Mouse (Mus musculus): Measurements from ENCODE around the gene Gimap3.

The Gimap3 gene

DNA sequence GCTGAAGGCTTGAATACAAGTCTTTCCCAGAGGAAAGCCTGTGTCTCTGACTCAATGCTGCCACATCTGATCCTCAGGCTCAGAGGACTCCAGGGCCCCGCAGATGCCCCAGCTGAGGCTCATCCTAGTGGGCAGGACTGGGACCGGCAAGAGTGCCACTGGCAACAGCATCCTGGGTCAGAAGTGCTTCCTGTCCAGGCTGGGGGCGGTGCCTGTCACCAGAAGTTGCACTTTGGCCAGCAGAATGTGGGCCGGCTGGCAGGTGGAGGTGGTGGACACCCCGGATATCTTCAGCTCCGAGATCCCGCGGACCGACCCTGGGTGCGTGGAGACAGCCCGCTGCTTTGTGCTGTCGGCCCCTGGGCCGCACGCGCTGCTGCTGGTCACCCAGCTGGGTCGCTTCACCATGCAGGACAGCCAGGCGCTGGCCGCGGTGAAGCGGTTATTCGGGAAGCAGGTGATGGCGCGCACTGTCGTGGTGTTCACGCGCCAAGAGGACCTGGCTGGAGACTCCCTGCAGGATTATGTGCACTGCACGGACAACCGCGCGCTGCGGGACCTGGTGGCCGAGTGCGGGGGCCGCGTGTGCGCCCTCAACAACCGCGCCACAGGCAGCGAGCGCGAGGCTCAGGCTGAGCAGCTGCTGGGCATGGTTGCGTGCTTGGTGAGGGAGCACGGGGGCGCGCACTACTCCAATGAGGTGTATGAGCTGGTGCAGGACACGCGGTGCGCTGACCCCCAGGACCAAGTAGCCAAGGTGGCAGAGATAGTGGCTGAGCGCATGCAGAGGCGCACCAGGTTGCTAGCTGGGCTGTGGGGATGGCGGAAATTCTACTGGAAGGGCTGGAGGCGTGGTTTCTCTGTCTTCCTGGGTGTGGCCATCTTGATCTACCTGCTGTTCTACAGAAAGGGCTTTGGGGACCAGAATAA is 28.0 kb downstream of the Gimap3 start:
- DNase-seq (ENCODE audit: low spot score), result peak; percentile 6

DNA sequence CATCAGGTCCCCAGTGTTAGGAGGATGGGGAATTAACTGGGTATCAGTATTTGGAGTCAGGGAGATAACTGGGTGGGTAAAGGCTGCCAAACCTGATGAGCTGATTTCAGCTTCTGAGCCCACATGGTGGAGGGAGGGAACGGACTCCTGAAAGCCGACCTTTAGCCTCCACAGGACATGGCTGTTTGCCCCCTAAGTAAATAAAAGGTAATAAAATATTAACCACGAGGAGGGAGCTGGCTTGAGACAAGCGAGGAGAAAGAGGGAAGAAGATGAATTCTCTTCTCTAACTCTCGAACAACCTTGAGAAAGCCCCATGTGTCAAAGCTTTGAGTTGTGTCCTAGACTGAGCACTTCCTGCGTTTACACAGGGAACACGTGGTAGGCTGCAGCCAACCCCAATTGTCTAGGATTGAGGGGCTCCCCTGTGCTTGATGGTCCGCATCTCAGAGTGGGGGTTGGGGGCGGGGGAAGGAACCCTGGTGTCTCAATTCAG is 28.9 kb downstream of the Gimap3 start:
- DNase-seq (ENCODE audit: low spot score), result no peak

DNA sequence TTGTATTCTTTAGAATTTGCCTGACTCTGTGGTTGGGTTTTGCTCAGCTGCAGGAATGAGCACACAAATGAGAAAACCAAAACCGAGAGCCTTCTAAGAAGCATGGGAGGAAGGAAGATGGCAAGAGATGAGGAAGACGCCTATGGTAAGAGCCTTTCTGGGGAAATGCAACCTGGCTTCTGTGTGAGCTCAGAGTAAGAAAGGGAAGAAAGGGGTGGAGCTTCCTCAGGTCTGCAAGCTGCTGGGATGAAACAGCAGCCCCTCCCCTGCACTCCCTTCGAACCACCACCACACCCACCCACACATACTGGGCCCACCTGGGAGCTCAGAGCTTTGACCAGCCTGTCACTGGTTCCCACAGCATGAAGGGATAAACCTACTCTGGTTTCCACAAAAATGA is 29.4 kb downstream of the Gimap3 start:
- no peak for DNase-seq (ENCODE audit: low spot score)

DNA sequence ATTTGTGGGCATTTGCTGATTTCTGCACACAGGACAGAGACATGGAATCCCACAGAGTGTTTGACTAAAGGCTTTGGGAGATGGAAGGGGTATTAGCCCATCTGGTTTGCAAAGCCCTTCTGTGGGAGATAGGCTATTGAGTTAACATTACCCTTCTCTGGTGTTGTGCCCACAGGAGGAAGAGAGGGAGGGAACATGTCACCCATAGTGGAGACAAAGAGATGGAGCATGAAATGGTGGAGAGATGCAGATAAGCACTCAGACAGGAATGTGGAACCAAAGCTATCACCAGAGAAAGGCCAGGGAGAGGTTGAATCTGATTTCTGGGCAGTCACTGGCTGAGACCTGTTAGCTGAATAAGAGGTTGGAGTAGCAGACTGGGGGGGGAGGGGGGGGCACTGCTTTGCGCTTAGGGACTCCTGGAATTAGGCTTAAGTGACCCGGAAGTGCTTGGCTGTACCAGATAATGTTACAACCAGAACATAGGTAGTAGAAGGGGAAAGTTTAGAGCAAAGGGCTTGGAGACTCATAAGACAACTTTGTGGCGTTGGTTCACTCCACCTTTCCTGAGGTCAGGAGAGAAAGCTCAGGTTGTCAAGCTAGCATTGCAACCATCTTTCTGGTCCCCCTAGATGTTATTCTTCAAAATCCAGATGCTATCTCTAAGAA is 30.0 kb downstream of the Gimap3 start:
- DNase-seq (ENCODE audit: low spot score), result no peak

DNA sequence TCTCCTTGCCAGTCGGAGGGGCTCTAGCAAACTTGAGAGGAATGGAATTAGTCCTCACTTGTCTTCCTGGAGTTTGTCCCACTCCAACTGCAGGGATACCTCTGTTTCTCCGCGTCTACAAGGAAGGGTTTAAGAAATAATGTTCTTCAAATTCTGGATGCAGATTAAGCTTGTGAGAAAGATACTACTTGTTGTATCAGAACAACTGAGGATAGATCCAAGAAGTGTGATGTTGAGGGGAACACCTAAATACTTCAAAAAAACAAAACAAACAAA is 30.9 kb downstream of the Gimap3 start:
- no peak for DNase-seq (ENCODE audit: low spot score)

DNA sequence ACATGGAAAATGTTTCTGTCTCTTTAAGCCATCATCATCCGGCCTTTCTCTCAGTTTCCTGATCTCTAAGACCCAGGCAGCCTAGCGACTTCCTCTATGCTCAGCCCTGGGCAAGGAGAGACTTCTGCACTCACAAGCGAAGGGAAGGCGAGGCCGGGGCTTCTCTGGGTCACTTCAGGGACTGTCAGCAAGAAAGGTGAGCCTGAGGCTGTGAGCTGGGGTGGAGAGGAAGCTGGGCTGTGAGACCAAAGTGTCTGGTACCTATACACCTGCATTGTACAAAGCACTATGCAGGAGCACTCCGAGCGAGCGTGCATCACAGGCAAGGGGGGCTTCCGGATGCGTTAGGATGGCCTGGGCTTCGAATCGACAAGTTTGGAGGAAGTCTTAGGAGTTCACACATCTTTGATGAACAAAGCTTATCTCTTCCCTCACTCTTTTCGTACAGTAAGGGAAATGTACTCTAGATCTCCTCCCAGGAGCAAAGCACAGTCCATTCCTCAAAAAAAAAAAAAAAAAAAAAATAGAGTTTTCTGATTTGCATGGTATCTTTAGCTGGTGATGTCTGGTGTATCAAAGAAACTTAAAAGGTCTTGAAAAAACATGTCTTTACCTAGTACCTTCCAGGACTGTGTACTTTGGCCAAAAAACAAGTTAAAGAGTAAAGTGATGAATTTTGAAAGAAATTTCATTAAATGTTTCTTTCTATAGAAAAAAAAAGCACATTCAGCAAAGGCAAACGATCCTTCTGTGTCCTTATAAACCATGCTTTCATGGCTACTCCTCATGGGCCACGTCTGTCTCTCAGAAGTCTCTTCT is 31.5 kb downstream of the Gimap3 start, which contains the start of gene Gimap1:
Gene Gimap1 (plus strand): TSS at position 94 of the 819 bp plus-strand sequence.
- DNase-seq (ENCODE audit: low spot score), result no peak

DNA sequence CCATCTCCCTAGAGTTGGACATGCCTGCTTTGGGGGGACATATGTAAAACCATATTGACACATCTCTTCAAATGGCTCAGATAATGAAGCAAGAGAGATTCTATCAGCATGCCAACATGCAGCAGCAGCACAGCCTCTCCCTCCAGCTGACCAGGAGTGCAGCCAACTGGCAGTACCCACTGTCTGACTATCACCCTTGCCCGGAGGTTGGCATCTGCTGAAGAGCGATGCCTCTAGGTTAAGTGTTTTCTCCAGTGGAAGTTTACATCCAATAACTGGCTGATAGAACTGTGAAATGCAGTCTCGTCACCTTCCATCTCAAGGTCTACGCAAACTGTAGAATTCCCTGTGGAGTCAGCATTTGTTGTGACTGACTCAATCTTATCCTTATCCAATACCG is 33.0 kb downstream of the Gimap3 start:
- DNase-seq (ENCODE audit: low spot score), result no peak

DNA sequence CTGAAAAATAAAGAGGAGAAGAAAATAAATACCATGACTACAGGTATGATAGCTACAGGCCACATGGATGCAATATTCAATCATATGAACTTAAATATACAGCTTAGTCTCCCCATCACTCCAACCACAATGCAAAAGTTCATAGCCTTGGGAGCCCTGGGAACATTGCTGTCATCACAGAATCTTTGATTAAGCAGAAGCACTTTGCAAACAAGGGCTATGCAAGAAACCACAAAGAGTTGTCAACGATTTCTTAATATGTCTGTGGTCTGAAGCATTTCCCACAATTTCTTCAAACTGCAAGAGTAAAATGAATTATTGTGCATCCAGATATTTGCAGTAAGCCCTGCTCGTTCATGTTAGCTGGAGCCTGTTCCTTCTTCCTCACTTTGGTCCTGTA is 33.6 kb downstream of the Gimap3 start:
- DNase-seq (ENCODE audit: low spot score), result no peak

DNA sequence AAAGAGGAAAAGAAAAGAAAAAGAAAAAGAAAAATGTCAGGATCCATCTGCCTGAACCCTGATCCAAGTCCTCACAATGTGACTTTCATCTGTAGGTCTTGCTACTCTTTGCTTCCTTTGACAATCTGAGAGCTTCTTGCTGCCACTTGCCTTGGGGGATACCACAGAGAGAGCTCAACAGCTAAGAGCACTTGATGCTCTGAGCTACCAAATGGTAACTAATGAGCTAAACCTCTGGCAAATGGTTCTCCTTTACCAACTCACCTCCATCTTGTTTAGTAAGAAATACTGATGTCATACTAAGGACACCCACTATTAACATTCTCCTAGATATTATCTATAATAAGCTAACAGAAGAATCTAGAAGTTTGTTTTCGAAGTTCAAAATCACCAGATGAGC is 37.0 kb downstream of the Gimap3 start:
- DNase-seq (ENCODE audit: low spot score), result no peak

DNA sequence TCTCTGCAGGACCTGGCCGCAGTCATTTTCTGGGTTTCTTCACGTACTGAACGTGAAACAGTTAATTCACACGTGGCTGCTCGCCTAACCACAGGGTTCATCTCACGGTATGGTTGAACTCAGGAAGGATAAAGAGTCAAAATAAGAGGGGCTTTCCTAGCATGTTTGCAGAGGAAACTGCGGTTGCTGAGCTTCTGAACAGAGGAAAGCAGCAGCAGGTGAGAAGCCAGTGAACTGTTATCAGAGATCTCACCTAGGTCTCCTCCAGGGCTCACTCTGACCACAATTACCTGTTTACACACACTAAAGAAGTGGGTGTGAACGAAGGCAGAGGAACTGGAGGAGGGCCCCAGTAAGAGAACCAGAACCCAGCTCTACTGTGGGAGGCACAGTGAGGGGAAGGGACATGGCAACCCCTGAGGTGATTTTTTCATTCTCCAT is 37.8 kb downstream of the Gimap3 start:
- DNase-seq (ENCODE audit: low spot score), result no peak

DNA sequence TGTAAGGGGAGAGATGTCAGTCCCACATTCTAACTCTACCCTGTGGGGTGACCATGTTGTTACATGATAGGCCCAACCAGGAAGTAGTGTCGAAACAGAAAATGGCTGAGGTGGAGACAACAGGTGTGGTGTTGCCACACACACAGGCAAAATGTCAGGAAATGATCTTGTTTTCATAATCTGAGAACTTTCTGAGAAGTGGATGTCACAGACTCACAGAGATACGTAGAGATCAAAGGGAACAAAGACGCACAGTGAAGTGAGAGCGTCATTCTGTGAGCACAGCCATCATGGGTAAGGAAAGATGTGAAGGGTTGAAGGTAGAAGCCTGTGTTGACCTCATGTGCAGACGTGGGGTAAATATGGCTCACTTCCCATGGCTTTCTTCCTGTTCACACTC is 42.9 kb downstream of the Gimap3 start:
- DNase-seq (ENCODE audit: low spot score), result no peak

DNA sequence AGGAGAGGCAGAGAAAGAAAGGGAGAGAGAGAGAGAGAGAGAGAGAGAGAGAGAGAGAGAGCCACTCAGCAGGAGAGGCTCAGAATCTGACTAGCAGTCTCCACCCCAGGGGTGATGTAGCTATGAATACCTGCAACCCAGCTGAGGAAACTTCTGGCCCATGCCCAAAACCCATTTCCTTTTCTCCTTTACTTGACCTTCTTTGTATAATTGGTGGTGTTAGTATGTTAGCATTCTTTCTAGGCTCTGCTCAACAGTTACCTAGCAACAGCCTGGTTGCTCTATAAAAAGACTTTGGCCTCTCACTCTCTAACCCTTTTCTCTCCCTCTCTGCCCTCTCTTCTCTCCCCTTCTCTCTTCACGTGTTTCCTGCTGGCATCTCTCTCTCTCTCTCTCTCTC is 45.2 kb downstream of the Gimap3 start:
- DNase-seq (ENCODE audit: low spot score), result no peak

DNA sequence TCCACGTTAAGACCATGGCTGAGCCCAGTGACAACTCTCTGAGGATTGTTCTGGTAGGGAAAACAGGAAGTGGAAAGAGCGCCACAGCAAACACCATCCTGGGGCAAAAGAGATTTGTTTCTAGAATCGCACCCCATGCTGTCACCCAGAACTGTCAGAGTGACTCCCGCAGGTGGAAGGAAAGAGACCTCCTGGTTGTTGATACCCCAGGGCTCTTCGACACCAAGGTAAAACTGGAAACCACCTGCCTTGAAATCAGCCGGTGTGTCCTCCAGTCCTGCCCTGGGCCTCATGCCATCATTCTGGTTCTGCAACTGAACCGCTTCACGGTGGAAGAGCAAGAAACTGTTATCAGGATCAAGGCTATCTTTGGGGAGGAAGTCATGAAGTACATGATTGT is 47.2 kb downstream of the Gimap3 start:
- no peak for DNase-seq (ENCODE audit: low spot score)

DNA sequence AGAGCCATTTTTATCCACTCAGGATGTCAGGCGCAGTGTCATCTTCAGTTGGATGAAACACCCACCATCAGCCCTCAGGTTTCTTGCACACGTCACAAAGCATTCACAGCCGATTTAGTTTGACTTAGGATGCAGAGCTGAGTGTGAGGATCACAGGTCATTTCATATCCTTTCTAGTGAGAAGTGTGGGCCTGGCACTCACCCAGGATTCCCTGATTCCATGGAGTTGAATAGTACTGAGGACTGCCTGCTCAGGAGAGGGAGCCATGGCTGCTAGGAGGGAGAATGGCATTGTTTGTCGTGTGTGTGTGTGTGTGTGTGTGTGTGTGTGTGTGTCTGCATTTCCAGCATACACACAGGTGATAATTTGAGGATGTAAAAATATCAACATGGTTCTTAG is 50.3 kb downstream of the Gimap3 start:
- DNase-seq (ENCODE audit: low spot score), result no peak

DNA sequence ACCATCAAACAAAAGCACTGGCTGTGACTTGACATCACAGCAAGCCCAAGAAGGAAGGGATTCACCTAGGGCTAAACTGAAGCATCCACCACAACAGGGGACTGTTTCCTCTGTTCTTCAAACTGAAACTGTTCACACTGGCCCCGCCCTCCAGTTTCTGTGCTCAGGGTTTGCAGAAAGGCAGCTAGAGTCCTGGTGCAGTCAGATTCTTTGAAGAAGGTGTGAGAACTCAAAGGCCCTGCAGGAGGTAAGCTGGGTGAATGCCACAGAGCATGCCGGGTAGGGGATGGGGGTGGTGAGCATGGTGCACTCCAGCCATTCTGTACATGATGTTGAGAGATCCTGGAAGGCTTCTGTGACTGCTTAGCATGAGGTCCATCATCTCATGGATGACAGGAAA is 52.2 kb downstream of the Gimap3 start, which contains the start of the genes Gm28053 and Gimap7:
Gene Gm28053 (plus strand): TSS at position 153 of the 400 bp plus-strand sequence.
Gene Gimap7 (plus strand): TSS at position 167 of the 400 bp plus-strand sequence.
- DNase-seq (ENCODE audit: low spot score), result no peak
